Mouse (Mus musculus): Measurements from ENCODE around the gene Metrn. TPM values are rescaled to one million over a fixed set of nuclear protein-coding genes. Genes with fewer than 3 reads are reported as not detected.

The Metrn gene
- 10 to 100 TPM; 45.8 to 56.7 TPM for total RNA-seq (2021)

DNA sequence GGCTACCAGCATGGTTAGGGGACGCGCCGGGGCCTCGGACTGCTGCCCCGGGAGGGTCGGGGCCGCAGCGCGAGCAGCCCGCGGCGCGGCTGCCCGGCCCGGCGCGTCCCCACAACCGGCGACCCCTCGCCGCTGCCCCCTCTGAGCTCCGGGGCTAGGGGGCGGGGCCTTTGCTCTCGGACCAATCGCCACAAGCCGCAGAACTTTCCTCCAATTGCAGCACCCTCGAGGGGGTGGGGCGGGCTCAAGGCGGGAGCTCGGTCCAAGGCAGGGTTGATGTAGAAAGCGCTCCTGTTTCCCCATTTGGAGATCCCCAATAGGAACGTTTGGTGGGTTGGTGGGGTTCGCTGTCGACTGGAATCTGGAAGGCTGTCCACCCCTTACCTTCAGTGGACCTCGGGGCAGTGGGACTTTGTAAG is at the start of gene Metrn:
Gene Metrn, minus strand, starts transcription at position 186 of the 419 bp plus-strand sequence.
- DNase-seq = peak; percentile 91
- intact Hi-C loops (cut with DNase I) = loop anchor here (5.0 kb wide), 1 partner anchor 320 kb away; no protein-coding TSS in a partner anchor

- peak; percentile 95 for DNase-seq
These were observed 47.5 kb upstream of the Metrn start, which contains the start of gene Rhot2 for GRCm38 (mm10) chr17:25844396-25844901. Gene Rhot2 (minus strand): TSS chr17:25844851.

GRCm38 (mm10) chr17:25843636-25844395 is 46.9 kb upstream of the Metrn start:
- intact Hi-C loops (cut with DNase I) = no loop called here
- DNase-seq = no peak

More at GRCm38 (mm10) chr17:25844396-25844901, 47.5 kb upstream of the Metrn start, which contains the start of gene Rhot2:
- intact Hi-C loops (cut with DNase I) = no loop called here

GRCm38 (mm10) chr17:25843122-25843521 is 46.2 kb upstream of the Metrn start:
- DNase-seq = no peak
- intact Hi-C loops (cut with DNase I) = no loop called here

GRCm38 (mm10) chr17:25842509-25842908 is 45.6 kb upstream of the Metrn start:
- intact Hi-C loops (cut with DNase I) = no loop called here
- DNase-seq = no peak

- no peak for DNase-seq
- intact Hi-C loops (cut with DNase I) = no loop called here
These were observed 44.4 kb upstream of the Metrn start, which contains the start of gene Gm20683 for GRCm38 (mm10) chr17:25841117-25841880. Gene Gm20683 (minus strand): TSS chr17:25841763.

- no peak for DNase-seq
- intact Hi-C loops (cut with DNase I) = no loop called here
These were observed 43.6 kb upstream of the Metrn start for GRCm38 (mm10) chr17:25840519-25840918.

DNA sequence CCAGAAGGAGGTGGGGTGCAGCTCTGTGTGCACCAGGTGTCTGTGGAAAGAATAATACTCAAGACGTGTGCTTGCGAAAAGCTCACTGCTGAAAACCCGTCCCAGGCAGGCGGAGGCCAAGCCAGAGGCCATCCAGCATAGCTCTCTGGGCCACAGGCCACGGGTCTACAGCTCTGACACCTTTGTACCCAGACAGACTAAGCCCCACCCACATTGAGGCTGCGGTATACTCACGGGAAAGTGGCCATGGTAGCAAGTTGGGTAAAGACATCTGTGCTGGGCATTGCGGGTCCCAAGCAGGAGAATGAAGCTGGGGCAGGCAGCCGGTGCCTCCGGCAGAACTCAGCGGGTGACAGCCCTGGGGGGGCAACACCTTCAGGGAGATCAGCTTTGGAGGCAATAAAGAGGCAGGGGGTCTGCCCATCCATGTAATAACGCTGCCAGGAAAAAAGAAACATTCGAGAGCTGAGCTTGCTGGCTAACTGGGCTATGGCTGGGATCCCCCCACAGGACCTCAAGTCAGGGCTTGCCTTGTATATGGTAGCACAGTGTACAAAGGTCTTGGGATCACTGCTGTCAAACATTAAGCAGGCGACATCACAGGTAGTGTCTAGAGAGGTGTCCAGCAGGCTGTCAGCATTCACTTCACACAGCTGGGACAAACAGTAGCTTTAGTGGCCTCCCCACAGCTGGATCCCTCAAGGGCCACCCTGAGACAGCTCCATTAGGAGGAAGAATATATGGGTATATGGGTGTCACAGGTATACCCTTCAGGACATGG is 42.7 kb upstream of the Metrn start:
- intact Hi-C loops (cut with DNase I) = no loop called here
- no peak for DNase-seq

GRCm38 (mm10) chr17:25838904-25839303 is 42.0 kb upstream of the Metrn start:
- intact Hi-C loops (cut with DNase I) = no loop called here

GRCm38 (mm10) chr17:25837533-25837932 is 40.6 kb upstream of the Metrn start:
- intact Hi-C loops (cut with DNase I) = no loop called here
- DNase-seq = no peak

More at GRCm38 (mm10) chr17:25838904-25839303, 42.0 kb upstream of the Metrn start:
- DNase-seq = no peak

GRCm38 (mm10) chr17:25837076-25837410 is 40.1 kb upstream of the Metrn start, which contains the start of gene Rhbdl1:
Gene Rhbdl1 (minus strand): TSS chr17:25837295.
- intact Hi-C loops (cut with DNase I) = no loop called here

GRCm38 (mm10) chr17:25836397-25837075 is 39.6 kb upstream of the Metrn start:
- intact Hi-C loops (cut with DNase I) = no loop called here
- peak; percentile 78 for DNase-seq

More at GRCm38 (mm10) chr17:25837076-25837410, 40.1 kb upstream of the Metrn start, which contains the start of gene Rhbdl1:
- peak; percentile 82 for DNase-seq

DNA sequence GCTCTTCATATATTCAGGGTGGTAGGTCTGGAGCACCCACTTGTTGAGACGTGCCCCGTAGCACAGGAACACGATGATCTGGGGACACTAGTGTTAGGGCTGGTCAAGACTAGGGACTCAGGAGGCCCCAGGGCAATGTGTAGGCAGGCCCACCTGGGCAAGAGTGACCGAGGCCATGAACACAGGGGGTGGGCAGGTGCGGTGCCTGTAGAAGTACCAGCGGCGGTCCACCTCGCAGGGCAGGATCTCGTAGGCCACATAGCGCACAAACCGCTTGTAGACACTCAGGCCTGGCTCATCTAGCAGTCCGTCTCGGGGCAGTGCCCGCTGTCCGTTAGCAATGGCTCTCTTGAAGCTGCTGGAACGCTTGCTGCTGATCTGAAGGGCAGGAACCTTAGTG is 38.9 kb upstream of the Metrn start:
- DNase-seq = no peak
- intact Hi-C loops (cut with DNase I) = no loop called here

GRCm38 (mm10) chr17:25835301-25835700 is 38.4 kb upstream of the Metrn start:
- no peak for DNase-seq
- intact Hi-C loops (cut with DNase I) = no loop called here

DNA sequence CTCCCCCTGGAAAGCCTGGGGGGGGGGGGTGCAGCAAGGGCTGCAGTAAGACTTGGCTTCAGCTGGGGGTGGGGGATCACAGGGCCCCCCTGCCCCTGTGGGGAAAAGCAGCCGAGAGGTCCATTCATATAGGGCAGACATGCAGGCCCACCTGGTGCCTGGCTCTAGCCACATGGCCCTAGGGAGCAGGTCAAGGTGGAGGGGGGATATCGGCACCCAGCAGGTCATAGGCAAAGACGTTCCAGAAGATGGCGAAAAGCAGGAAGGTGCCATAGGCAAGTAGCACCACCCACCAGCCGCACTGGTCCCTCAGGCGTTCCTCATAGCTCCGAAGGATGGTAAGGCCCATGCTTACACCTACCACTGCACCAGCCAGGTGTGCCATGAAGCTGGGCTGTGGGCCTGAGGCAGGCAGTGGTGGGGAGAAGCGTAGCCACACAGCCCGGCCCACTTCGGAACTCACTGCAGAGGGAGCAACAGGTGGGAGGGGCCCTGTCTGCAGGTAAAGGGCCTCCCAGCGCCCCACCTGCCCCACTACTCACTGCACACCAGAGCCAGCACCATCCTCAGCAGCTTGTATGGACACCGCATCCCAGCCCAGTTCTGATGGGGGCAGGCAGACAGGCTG is 37.8 kb upstream of the Metrn start:
- intact Hi-C loops (cut with DNase I) = no loop called here
- DNase-seq = no peak

DNA sequence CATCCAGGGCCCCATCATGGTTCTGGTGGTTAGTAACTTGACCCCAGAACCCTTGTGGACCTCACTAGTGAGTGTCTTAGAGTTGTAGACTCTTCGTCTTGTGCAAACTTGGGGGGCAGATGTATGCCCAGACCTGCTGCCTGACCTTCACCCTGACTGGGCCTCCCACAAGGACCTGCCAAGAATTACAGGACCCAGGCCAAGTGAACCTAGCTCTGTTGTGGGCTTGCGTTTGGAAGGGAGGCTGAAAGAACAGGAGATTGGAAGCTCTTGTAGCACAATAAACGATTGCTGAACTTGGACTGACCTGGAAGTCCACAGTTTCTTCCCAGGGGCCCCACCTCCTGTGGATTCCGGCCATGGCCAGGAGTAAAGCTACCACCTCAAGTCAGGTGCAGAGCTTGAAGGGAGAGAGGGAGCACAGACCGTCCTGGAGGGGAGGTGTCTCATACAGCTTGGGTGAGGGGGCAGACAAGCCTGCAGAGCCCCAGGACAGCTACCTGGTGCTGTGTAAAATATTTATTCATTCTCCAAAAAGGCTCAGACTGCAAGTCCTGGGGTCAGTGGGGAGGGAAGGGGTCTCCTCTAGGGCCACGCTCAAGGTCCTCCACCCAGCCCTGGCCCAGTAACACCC is 37.1 kb upstream of the Metrn start:
- intact Hi-C loops (cut with DNase I) = no loop called here
- DNase-seq = no peak

GRCm38 (mm10) chr17:25833291-25833663 is 36.3 kb upstream of the Metrn start, which contains the start of gene Stub1:
Gene Stub1 (minus strand): TSS chr17:25833404.
- peak; percentile 93 for DNase-seq
- intact Hi-C loops (cut with DNase I) = no loop called here

GRCm38 (mm10) chr17:25832436-25833290 is 35.7 kb upstream of the Metrn start:
- peak; percentile 99 for DNase-seq
- intact Hi-C loops (cut with DNase I) = no loop called here

All from left cerebral cortex, postnatal 4 days (tissue).